Mouse (Mus musculus): ENCODE results near the gene Mfsd5. TPM values are rescaled to one million over a fixed set of nuclear protein-coding genes. Genes with fewer than 3 reads are reported as not detected.

Mfsd5 gene
- polyA plus RNA-seq, 1 experiment = not detected

GRCm38 (mm10) chr15:102256431-102257201, 22.6 kb upstream of the Mfsd5 start:
- 16% methylated on average over 22 of the region's 22 CpGs for WGBS
- no peak overlapping the region for H3K27ac ChIP-seq (ENCODE audit: insufficient read depth, low read depth, low read length)

GRCm38 (mm10) chr15:102257202-102258075, 21.8 kb upstream of the Mfsd5 start, which contains the start of gene Rarg:
Gene Rarg, minus strand, starts transcription at chr15:102257517.
- 2% methylated on average over 45 of the region's 46 CpGs for WGBS
- TF ChIP-seq POLR2A (IDR thresholded peaks at IDR 0.05; ENCODE audit: insufficient read depth, low read depth, low read length) = no peak
- no peak for TF ChIP-seq CTCF (IDR thresholded peaks at IDR 0.05; ENCODE audit: insufficient read depth, low read depth, low read length)
- Histone ChIP-seq H3K27ac (ENCODE audit: insufficient read depth, low read depth, low read length) (peak within 1 kb of the TSS; percentile 33), H3K4me1 (ENCODE audit: control insufficient read depth, insufficient read depth, low read length) (peaks cover 21% of the 10 kb centered on the region), H3K4me3 (ENCODE audit: insufficient read depth, low read depth, low read length) (peak within 1 kb of the TSS; percentile 70)

More at GRCm38 (mm10) chr15:102256431-102257201, 22.6 kb upstream of the Mfsd5 start:
- Histone ChIP-seq H3K4me3 (ENCODE audit: insufficient read depth, low read depth, low read length) (peak overlapping the region; percentile 70), H3K4me1 (ENCODE audit: control insufficient read depth, insufficient read depth, low read length) (peaks cover 21% of the 10 kb centered on the region)
- no peak for TF ChIP-seq CTCF (IDR thresholded peaks at IDR 0.05; ENCODE audit: insufficient read depth, low read depth, low read length)
- no peak for TF ChIP-seq POLR2A (IDR thresholded peaks at IDR 0.05; ENCODE audit: insufficient read depth, low read depth, low read length)

GRCm38 (mm10) chr15:102258076-102258470, 21.2 kb upstream of the Mfsd5 start:
- 12% methylated on average over 12 of the region's 12 CpGs for WGBS
- no peak for TF ChIP-seq CTCF (IDR thresholded peaks at IDR 0.05; ENCODE audit: insufficient read depth, low read depth, low read length)
- no peak for TF ChIP-seq POLR2A (IDR thresholded peaks at IDR 0.05; ENCODE audit: insufficient read depth, low read depth, low read length)
- H3K4me1 ChIP-seq (ENCODE audit: control insufficient read depth, insufficient read depth, low read length) = peaks cover 21% of the 10 kb centered on the region
- H3K4me3 ChIP-seq (ENCODE audit: insufficient read depth, low read depth, low read length) = no peak overlapping the region; the same call in 1 of the 2 replicates
- H3K27ac ChIP-seq (ENCODE audit: insufficient read depth, low read depth, low read length) = peak overlapping the region; percentile 33

GRCm38 (mm10) chr15:102258581-102259253, 20.5 kb upstream of the Mfsd5 start:
- WGBS = 45% methylated on average over 11 of the region's 11 CpGs
- Histone ChIP-seq H3K4me1 (ENCODE audit: control insufficient read depth, insufficient read depth, low read length) (peaks cover 21% of the 10 kb centered on the region), H3K27ac (ENCODE audit: insufficient read depth, low read depth, low read length) (no peak overlapping the region), H3K4me3 (ENCODE audit: insufficient read depth, low read depth, low read length) (no peak overlapping the region)
- TF ChIP-seq POLR2A (IDR thresholded peaks at IDR 0.05; ENCODE audit: insufficient read depth, low read depth, low read length) (no peak), CTCF (IDR thresholded peaks at IDR 0.05; ENCODE audit: insufficient read depth, low read depth, low read length) (no peak)

- no peak for TF ChIP-seq CTCF (IDR thresholded peaks at IDR 0.05; ENCODE audit: insufficient read depth, low read depth, low read length)
- no peak for TF ChIP-seq POLR2A (IDR thresholded peaks at IDR 0.05; ENCODE audit: insufficient read depth, low read depth, low read length)
- Histone ChIP-seq H3K27ac (ENCODE audit: insufficient read depth, low read depth, low read length) (no peak overlapping the region), H3K4me3 (ENCODE audit: insufficient read depth, low read depth, low read length) (no peak overlapping the region), H3K4me1 (ENCODE audit: control insufficient read depth, insufficient read depth, low read length) (peaks cover 13% of the 10 kb centered on the region; the same call in 1 of the 2 replicates)
- 58% methylated on average over 7 of the region's 7 CpGs for WGBS
Measured at GRCm38 (mm10) chr15:102262582-102262981, 16.7 kb upstream of the Mfsd5 start.

- WGBS = 78% methylated on average over 2 of the region's 2 CpGs
Measured at GRCm38 (mm10) chr15:102263037-102263436, 16.2 kb upstream of the Mfsd5 start.

GRCm38 (mm10) chr15:102265548-102265947, 13.7 kb upstream of the Mfsd5 start:
- 90% methylated on average over 5 of the region's 5 CpGs for WGBS
- no peak overlapping the region for H3K4me3 ChIP-seq (ENCODE audit: insufficient read depth, low read depth, low read length)
- no peaks in the 10 kb centered on the region for H3K4me1 ChIP-seq (ENCODE audit: control insufficient read depth, insufficient read depth, low read length)
- H3K27ac ChIP-seq (ENCODE audit: insufficient read depth, low read depth, low read length) = no peak overlapping the region
- TF ChIP-seq CTCF (IDR thresholded peaks at IDR 0.05; ENCODE audit: insufficient read depth, low read depth, low read length) = no peak
- TF ChIP-seq POLR2A (IDR thresholded peaks at IDR 0.05; ENCODE audit: insufficient read depth, low read depth, low read length) = no peak

More at GRCm38 (mm10) chr15:102263037-102263436, 16.2 kb upstream of the Mfsd5 start:
- Histone ChIP-seq H3K4me3 (ENCODE audit: insufficient read depth, low read depth, low read length) (no peak overlapping the region), H3K27ac (ENCODE audit: insufficient read depth, low read depth, low read length) (no peak overlapping the region), H3K4me1 (ENCODE audit: control insufficient read depth, insufficient read depth, low read length) (peaks cover 8% of the 10 kb centered on the region; the same call in 1 of the 2 replicates)
- TF ChIP-seq CTCF (IDR thresholded peaks at IDR 0.05; ENCODE audit: insufficient read depth, low read depth, low read length) (no peak), POLR2A (IDR thresholded peaks at IDR 0.05; ENCODE audit: insufficient read depth, low read depth, low read length) (no peak)

GRCm38 (mm10) chr15:102270274-102270960, 8.8 kb upstream of the Mfsd5 start, which contains the start of gene Gm9918:
Gene Gm9918, plus strand, starts transcription at chr15:102270563.
- WGBS = 29% methylated on average over 21 of the region's 21 CpGs
- H3K27ac ChIP-seq (ENCODE audit: insufficient read depth, low read depth, low read length) = no peak within 1 kb of the TSS
- TF ChIP-seq CTCF (IDR thresholded peaks at IDR 0.05; ENCODE audit: insufficient read depth, low read depth, low read length) (no peak), POLR2A (IDR thresholded peaks at IDR 0.05; ENCODE audit: insufficient read depth, low read depth, low read length) (no peak)
- no peaks in the 10 kb centered on the region for H3K4me1 ChIP-seq (ENCODE audit: control insufficient read depth, insufficient read depth, low read length)
- H3K4me3 ChIP-seq (ENCODE audit: insufficient read depth, low read depth, low read length) = no peak within 1 kb of the TSS

Data from olfactory bulb, adult 2 months (tissue).